Mouse (Mus musculus) kidney, postnatal 10 days (tissue): ENCODE measurements around the gene Nebl.
A peak's percentile ranks its signal among the peaks of the same experiment; 100 is the strongest.

Source experiments
- DNase-seq: peaks from one replicate; pipeline ENCODE4 v3.0.0; 2021; ENCODE audit warnings: mixed read lengths

Gene Nebl

GRCm38 (mm10) chr2:17603573-17603972 is 127.7 kb downstream of the Nebl start:
- no peak for DNase-seq

- no peak for DNase-seq
Observed at GRCm38 (mm10) chr2:17600652-17601051, 130.6 kb downstream of the Nebl start.

- DNase-seq = no peak
Observed at GRCm38 (mm10) chr2:17599860-17600259, 131.4 kb downstream of the Nebl start.

GRCm38 (mm10) chr2:17597932-17598331 is 133.3 kb downstream of the Nebl start:
- no peak for DNase-seq

GRCm38 (mm10) chr2:17589669-17590068 is 141.6 kb downstream of the Nebl start:
- no peak for DNase-seq

GRCm38 (mm10) chr2:17585329-17585992 is 145.8 kb downstream of the Nebl start:
- no peak for DNase-seq

GRCm38 (mm10) chr2:17575648-17576047 is 155.6 kb downstream of the Nebl start:
- no peak for DNase-seq

- DNase-seq = no peak
Observed at GRCm38 (mm10) chr2:17571716-17572115, 159.5 kb downstream of the Nebl start.

GRCm38 (mm10) chr2:17558889-17559742 is 172.1 kb downstream of the Nebl start:
- DNase-seq = no peak

GRCm38 (mm10) chr2:17549895-17550558 is 181.2 kb downstream of the Nebl start:
- no peak for DNase-seq

- no peak for DNase-seq
Observed at GRCm38 (mm10) chr2:17546354-17546948, 184.8 kb downstream of the Nebl start.

- no peak for DNase-seq
Observed at GRCm38 (mm10) chr2:17539737-17540136, 191.5 kb downstream of the Nebl start.

- DNase-seq = no peak
Observed at GRCm38 (mm10) chr2:17538493-17538892, 192.8 kb downstream of the Nebl start.

GRCm38 (mm10) chr2:17531355-17532105 is 199.7 kb downstream of the Nebl start:
- DNase-seq = no peak

- no peak for DNase-seq
Observed at GRCm38 (mm10) chr2:17525739-17526526, 205.3 kb downstream of the Nebl start.

- no peak for DNase-seq
Observed at GRCm38 (mm10) chr2:17525211-17525610, 206.1 kb downstream of the Nebl start.

GRCm38 (mm10) chr2:17524205-17524978 is 206.9 kb downstream of the Nebl start:
- no peak for DNase-seq

GRCm38 (mm10) chr2:17523791-17524190 is 207.5 kb downstream of the Nebl start:
- DNase-seq = no peak

- no peak for DNase-seq
Observed at GRCm38 (mm10) chr2:17515686-17516085, 215.6 kb downstream of the Nebl start.

- DNase-seq = no peak
Observed at GRCm38 (mm10) chr2:17514765-17515164, 216.5 kb downstream of the Nebl start.

- peak; percentile 13 for DNase-seq
Observed at GRCm38 (mm10) chr2:17509942-17510341, 221.3 kb downstream of the Nebl start.
